Mouse (Mus musculus) G1E (cell line): ENCODE results near the gene Tmtc2.

Experiments used
- CTCF ChIP-seq: IDR thresholded peaks from 2 replicates; pipeline ENCODE4 v1.5.1; 2012; ENCODE audit warnings: low read depth, low read length, inconsistent platforms, mixed read lengths
- GATA1 ChIP-seq: IDR thresholded peaks from 2 replicates; pipeline ENCODE4 v1.6.1; 2012; ENCODE audit warnings: borderline replicate concordance, low read length, inconsistent platforms, mixed read lengths

GRCm38 (mm10) chr10:105571831-105572230 lies 2.4 kb downstream of the Tmtc2 start:
- no peak for TF ChIP-seq CTCF
- TF ChIP-seq GATA1: no peak
